Mouse (Mus musculus) liver, adult 2 months (tissue): ENCODE measurements around the gene Uba7.

Source experiments
- CTCF ChIP-seq: fragments of 200-500 bp; IDR thresholded peaks from 2 replicates; pipeline ENCODE4 v1.5.1; 2011; ENCODE audit warnings: low read depth, low read length, control low read depth
- POLR2A ChIP-seq: fragments of 200-500 bp; IDR thresholded peaks from 2 replicates; pipeline ENCODE4 v1.6.1; 2011; ENCODE audit warnings: low read length, control low read depth; ENCODE audit not compliant: insufficient read depth; ENCODE audit errors: extremely low read depth

DNA sequence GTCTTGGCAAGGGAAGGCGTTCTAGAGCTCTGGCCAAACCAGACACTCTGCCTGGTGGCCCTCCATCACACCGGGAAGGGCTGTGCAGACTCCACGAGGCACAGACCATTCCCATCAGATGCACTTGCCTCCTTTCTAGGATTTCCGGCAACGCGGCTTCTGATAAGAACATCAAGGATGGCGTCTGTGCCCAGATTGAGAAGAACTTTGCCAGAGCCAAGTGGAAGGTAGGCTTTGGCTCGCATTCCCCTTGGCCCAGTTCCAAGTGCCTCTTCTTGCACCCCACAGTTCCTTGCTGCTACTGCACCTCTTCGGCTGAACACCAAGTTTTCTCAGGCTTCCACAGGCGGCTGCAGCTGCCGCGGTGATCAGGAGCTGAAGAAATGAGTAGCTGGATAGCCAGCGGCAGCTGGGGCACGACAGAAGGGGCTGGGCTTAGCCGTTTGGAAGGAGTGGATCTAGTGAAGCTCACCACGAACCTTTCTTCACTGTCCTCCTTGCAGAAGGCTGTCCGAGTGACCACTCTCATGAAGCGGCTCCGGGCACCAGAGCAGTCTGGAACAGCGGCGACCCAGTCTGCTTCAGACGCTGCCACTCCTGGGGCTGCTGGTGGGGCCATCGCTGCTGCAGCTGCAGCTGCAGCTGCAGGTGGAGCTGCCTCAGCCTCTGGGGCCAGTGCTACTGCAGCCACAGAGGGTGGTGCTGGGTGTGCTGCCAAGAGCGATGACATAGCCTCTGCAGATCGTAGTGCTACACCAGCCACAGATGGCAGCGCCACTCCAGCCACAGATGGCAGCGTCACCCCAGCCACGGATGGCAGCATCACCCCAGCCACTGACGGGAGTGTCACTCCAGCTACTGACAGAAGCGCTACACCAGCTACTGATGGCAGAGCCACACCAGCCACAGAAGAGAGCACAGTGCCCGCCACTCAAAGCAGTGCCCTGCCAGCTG, 27.8 kb upstream of the Uba7 start:
- TF ChIP-seq POLR2A: no peak
- no peak for TF ChIP-seq CTCF
